Comparison of ENCODE assay signal across 25 mouse cellular contexts in the genomic region with DNA sequence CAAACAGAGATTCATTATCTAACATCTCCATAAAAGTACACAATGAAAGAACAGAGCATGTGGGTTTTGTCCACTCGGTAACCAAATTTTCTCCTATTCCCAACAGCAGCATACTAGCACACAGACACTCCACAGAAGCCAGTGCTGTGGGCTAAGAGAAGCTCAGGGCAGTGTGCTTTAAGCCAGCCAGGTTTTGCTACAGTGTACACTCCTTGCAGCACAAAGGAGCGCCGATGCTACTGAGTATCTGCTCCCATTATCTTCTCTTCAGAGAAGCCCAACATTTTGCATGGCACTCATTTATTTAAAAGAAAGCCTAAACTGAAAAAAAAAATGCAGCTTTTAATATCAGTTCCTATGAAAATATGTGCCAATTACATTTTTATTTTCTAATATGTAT.
DNase-seq lines count a peak whose midpoint lies in the region; ATAC-seq and TF ChIP-seq lines count a peak whose summit lies in the region.
"Had no signal": no experiment of that assay in that cellular context is flagged by ENCODE, and none has a peak within 500 bp of the region (broad histone marks: within the 10 kb centered on the region; RNA-seq: fewer than 3 reads in every experiment).

No protein-coding gene starts in this region.

- DNase-seq in forebrain, embryonic 11.5 days (ENCODE audit: low spot score) = no peak
- DNase-seq in hindbrain, postnatal 0 days (ENCODE audit: low spot score) = no peak
- no peak for DNase-seq in cerebellum, postnatal 14 days
- DNase-seq: adrenal gland, postnatal 25 days; cerebellum, adult 9-10 months; gastrocnemius, adult 2 months; kidney, postnatal 36 days; liver, postnatal 0 days; right cerebral cortex, adult 18-20 months; thymus, adult 2 months; thymus, postnatal 4 days had no signal

- no peak overlapping the region for H3K4me2 ChIP-seq in forebrain, embryonic 13.5 days
- H3K4me2 ChIP-seq in forebrain, embryonic 11.5 days (ENCODE audit: low read depth, low read length, severe bottlenecking) = no peak overlapping the region
- H3K4me2 ChIP-seq in hindbrain, embryonic 15.5 days = no peak overlapping the region
- H3K4me2 ChIP-seq in hindbrain, postnatal 0 days (ENCODE audit: low read depth, low read length) = no peak overlapping the region
- H3K4me2 ChIP-seq in embryonic facial prominence, embryonic 13.5 days = no peak overlapping the region
- H3K4me2 ChIP-seq in midbrain, embryonic 15.5 days = no peak overlapping the region
- H3K4me2 ChIP-seq: limb, embryonic 12.5 days; liver, embryonic 11.5 days; neural tube, embryonic 15.5 days; stomach, embryonic 15.5 days had no signal

- H3K36me3 ChIP-seq in forebrain, embryonic 13.5 days (ENCODE audit: poor library complexity, severe bottlenecking) = 0 out of 2 replicates have a peak, but pooled peaks cover 2% of the 10 kb centered on the region
- H3K36me3 ChIP-seq in forebrain, embryonic 11.5 days (ENCODE audit: control insufficient read depth, insufficient read depth, low read length) = no peaks in the 10 kb centered on the region; the same call in 1 of the 2 replicates
- H3K36me3 ChIP-seq in hindbrain, embryonic 15.5 days = peaks cover 29% of the 10 kb centered on the region
- peaks cover 8% of the 10 kb centered on the region; the same call in 1 of the 2 replicates for H3K36me3 ChIP-seq in hindbrain, postnatal 0 days (ENCODE audit: insufficient read depth, low read length)
- H3K36me3 ChIP-seq in embryonic facial prominence, embryonic 13.5 days = peaks cover 3% of the 10 kb centered on the region
- no peaks in the 10 kb centered on the region; the same call in 1 of the 2 replicates for H3K36me3 ChIP-seq in midbrain, embryonic 15.5 days (replicated peaks)
- H3K36me3 ChIP-seq: limb, embryonic 12.5 days; stomach, embryonic 15.5 days had no signal

- H3K27ac ChIP-seq in forebrain, embryonic 13.5 days = peak overlapping the region; percentile 40; the same call in 1 of the 2 replicates
- H3K27ac ChIP-seq in forebrain, embryonic 11.5 days (ENCODE audit: low read depth, low read length) = no peak overlapping the region
- 0 out of 2 replicates have a peak overlapping the region, but pooled peaks have one; percentile 63 for H3K27ac ChIP-seq in hindbrain, embryonic 15.5 days (replicated peaks)
- H3K27ac ChIP-seq in hindbrain, postnatal 0 days = no peak overlapping the region
- H3K27ac ChIP-seq in embryonic facial prominence, embryonic 13.5 days = peak overlapping the region; percentile 58; the same call in 1 of the 2 replicates
- peak overlapping the region; percentile 70 for H3K27ac ChIP-seq in midbrain, embryonic 15.5 days
- H3K27ac ChIP-seq: gastrocnemius, adult 2 months; heart, embryonic 10.5 days; limb, embryonic 12.5 days; macrophage; stomach, embryonic 15.5 days had no signal

- no peaks in the 10 kb centered on the region for H3K9me3 ChIP-seq in forebrain, embryonic 13.5 days (replicated peaks)
- no peaks in the 10 kb centered on the region for H3K9me3 ChIP-seq in forebrain, embryonic 11.5 days (ENCODE audit: control insufficient read depth, low read length)
- no peaks in the 10 kb centered on the region for H3K9me3 ChIP-seq in hindbrain, embryonic 15.5 days
- no peaks in the 10 kb centered on the region for H3K9me3 ChIP-seq in hindbrain, postnatal 0 days (ENCODE audit: low read length)
- no peaks in the 10 kb centered on the region for H3K9me3 ChIP-seq in embryonic facial prominence, embryonic 13.5 days
- H3K9me3 ChIP-seq in midbrain, embryonic 15.5 days = no peaks in the 10 kb centered on the region
- H3K9me3 ChIP-seq: heart, embryonic 10.5 days; limb, embryonic 12.5 days; neural tube, embryonic 15.5 days; stomach, embryonic 15.5 days had no signal

- no peak for TF ChIP-seq CTCF in hindbrain, postnatal 0 days (IDR thresholded peaks at IDR 0.05; ENCODE audit: low read depth)

- WGBS in forebrain, embryonic 13.5 days = 54% methylated on average over 3 of the region's 3 CpGs
- 67% methylated on average over 3 of the region's 3 CpGs for WGBS in forebrain, embryonic 11.5 days
- WGBS in hindbrain, embryonic 15.5 days = 65% methylated on average over 3 of the region's 3 CpGs
- 61% methylated on average over 3 of the region's 3 CpGs for WGBS in hindbrain, postnatal 0 days
- 40% methylated on average over 3 of the region's 3 CpGs for WGBS in embryonic facial prominence, embryonic 13.5 days
- WGBS in midbrain, embryonic 15.5 days = 37% methylated on average over 3 of the region's 3 CpGs

- peaks cover 35% of the 10 kb centered on the region for H3K4me1 ChIP-seq in forebrain, embryonic 13.5 days
- no peaks in the 10 kb centered on the region; the same call in 1 of the 2 replicates for H3K4me1 ChIP-seq in forebrain, embryonic 11.5 days (replicated peaks; ENCODE audit: control insufficient read depth, insufficient read depth, low read length)
- H3K4me1 ChIP-seq in hindbrain, embryonic 15.5 days (replicated peaks) = peaks cover 7% of the 10 kb centered on the region; the same call in 1 of the 2 replicates
- no peaks in the 10 kb centered on the region for H3K4me1 ChIP-seq in hindbrain, postnatal 0 days (ENCODE audit: insufficient read depth, low read length)
- H3K4me1 ChIP-seq in embryonic facial prominence, embryonic 13.5 days = peaks cover 30% of the 10 kb centered on the region
- peaks cover 24% of the 10 kb centered on the region for H3K4me1 ChIP-seq in midbrain, embryonic 15.5 days
- H3K4me1 ChIP-seq: stomach, embryonic 15.5 days had no signal

- no peak overlapping the region for H3K4me3 ChIP-seq in forebrain, embryonic 13.5 days
- H3K4me3 ChIP-seq in forebrain, embryonic 11.5 days (ENCODE audit: low read depth, low read length) = no peak overlapping the region
- H3K4me3 ChIP-seq in hindbrain, embryonic 15.5 days = no peak overlapping the region
- H3K4me3 ChIP-seq in hindbrain, postnatal 0 days (ENCODE audit: low read length) = no peak overlapping the region
- no peak overlapping the region for H3K4me3 ChIP-seq in embryonic facial prominence, embryonic 13.5 days
- no peak overlapping the region for H3K4me3 ChIP-seq in midbrain, embryonic 15.5 days
- H3K4me3 ChIP-seq: erythroblast, embryonic 14.5 days; gastrocnemius, adult 2 months; heart, embryonic 10.5 days; limb, embryonic 12.5 days; neural tube, embryonic 15.5 days; stomach, embryonic 15.5 days had no signal

- no peak overlapping the region for H3K9ac ChIP-seq in forebrain, embryonic 13.5 days
- H3K9ac ChIP-seq in forebrain, embryonic 11.5 days (ENCODE audit: low read length) = no peak overlapping the region
- H3K9ac ChIP-seq in hindbrain, embryonic 15.5 days = no peak overlapping the region
- H3K9ac ChIP-seq in hindbrain, postnatal 0 days (replicated peaks; ENCODE audit: low read length) = no peak overlapping the region
- H3K9ac ChIP-seq in embryonic facial prominence, embryonic 13.5 days = no peak overlapping the region
- no peak overlapping the region for H3K9ac ChIP-seq in midbrain, embryonic 15.5 days
- H3K9ac ChIP-seq: limb, embryonic 12.5 days; liver, postnatal 0 days; neural tube, embryonic 15.5 days; stomach, embryonic 15.5 days had no signal

- no peaks in the 10 kb centered on the region for H3K27me3 ChIP-seq in forebrain, embryonic 13.5 days
- H3K27me3 ChIP-seq in forebrain, embryonic 11.5 days (ENCODE audit: control insufficient read depth, insufficient read depth, low read length) = no peaks in the 10 kb centered on the region
- no peaks in the 10 kb centered on the region for H3K27me3 ChIP-seq in hindbrain, embryonic 15.5 days
- no peaks in the 10 kb centered on the region for H3K27me3 ChIP-seq in hindbrain, postnatal 0 days (ENCODE audit: insufficient read depth, low read length)
- H3K27me3 ChIP-seq in embryonic facial prominence, embryonic 13.5 days = no peaks in the 10 kb centered on the region
- H3K27me3 ChIP-seq in midbrain, embryonic 15.5 days (replicated peaks) = no peaks in the 10 kb centered on the region
- H3K27me3 ChIP-seq: limb, embryonic 12.5 days; neural tube, embryonic 15.5 days; stomach, embryonic 15.5 days had no signal

- no peak for ATAC-seq in forebrain, embryonic 13.5 days
- ATAC-seq in forebrain, embryonic 11.5 days (replicated peaks; ENCODE audit: low FRiP score) = no peak
- ATAC-seq in hindbrain, embryonic 15.5 days (ENCODE audit: low FRiP score, low read depth) = no peak
- ATAC-seq in hindbrain, postnatal 0 days = no peak
- ATAC-seq in embryonic facial prominence, embryonic 13.5 days (ENCODE audit: insufficient number of reproducible peaks, insufficient read depth, low FRiP score, low TSS enrichment, low read depth) = no peak
- ATAC-seq in midbrain, embryonic 15.5 days (replicated peaks) = no peak
- ATAC-seq: CD4-positive, CD25-positive, alpha-beta regulatory T cell, adult 4 months; intestine, embryonic 16.5 days; liver, postnatal 0 days; lung, postnatal 0 days had no signal

Comparison
In these comparisons a context has a peak if more than half of its experiments do, and no peak if none do; other contexts are left out.
1. H3K27ac ChIP-seq: peak in forebrain, embryonic 13.5 days (single experiment), hindbrain, embryonic 15.5 days (single experiment), embryonic facial prominence, embryonic 13.5 days (single experiment) and midbrain, embryonic 15.5 days (single experiment); none in forebrain, embryonic 11.5 days (single experiment) and hindbrain, postnatal 0 days (single experiment).